Mouse (Mus musculus) heart, adult 2 months (tissue): ENCODE measurements at regions not wholly inside any gene's neighbourhood (a gene's known extent, or its start where the extent isn't known, plus 50 kb on each side); places are given as distances from the start of the nearest gene placed in this dataset.

ENCODE experiments used
- CTCF ChIP-seq: fragments of 200-600 bp; IDR thresholded peaks from 2 replicates; pipeline ENCODE4 v1.8.1; 2022; ENCODE audit warnings: antibody characterized with exemption, mild to moderate bottlenecking, moderate library complexity
- EP300 ChIP-seq: fragments of 200-500 bp; IDR thresholded peaks from 2 replicates; pipeline ENCODE4 v1.6.1; 2011; ENCODE audit warnings: low read depth, low read length, control low read depth; ENCODE audit not compliant: insufficient read depth
- POLR2A ChIP-seq: fragments of 200-500 bp; IDR thresholded peaks from 2 replicates; pipeline ENCODE4 v1.6.1; 2011; ENCODE audit warnings: mild to moderate bottlenecking, low read depth, low read length, control low read depth; ENCODE audit not compliant: insufficient read depth

DNA sequence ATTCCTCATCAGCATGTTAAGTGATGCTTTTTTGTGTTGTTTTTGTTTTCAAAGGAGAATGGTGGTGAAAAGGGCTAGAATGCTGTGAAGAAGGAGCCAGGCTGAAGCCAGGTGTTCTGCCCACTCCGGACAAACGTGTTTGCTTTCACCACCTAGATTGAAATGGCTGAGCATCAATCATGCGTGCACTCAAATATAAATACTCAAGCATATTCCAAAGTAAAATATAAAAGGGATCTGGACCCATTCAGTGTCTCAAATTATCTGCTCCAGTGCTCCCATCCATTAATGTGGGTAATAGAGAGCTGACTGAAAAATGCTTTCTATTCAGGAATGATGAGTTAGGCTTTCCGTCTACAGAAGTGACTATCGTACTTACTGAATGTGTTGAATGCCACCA is 349.0 kb upstream of the Adam34 start:
- TF ChIP-seq CTCF, result no peak
- TF ChIP-seq EP300, result no peak
- TF ChIP-seq POLR2A, result no peak
